Mouse (Mus musculus) central nervous system, embryonic 14 days (tissue): ENCODE data around the gene Ccdc38. TPM values are rescaled to one million over a fixed set of nuclear protein-coding genes. Genes with fewer than 3 reads are reported as not detected.

Source experiments
- polyA plus RNA-seq: library from polyadenylated mRNA; depleted of rRNA; stranded (reverse); fragments of >200 nt; gene quantifications from 2 replicates; pipeline ENCODE4 v1.2.3, GENCODE M21; 2012; rRNA removed

Gene Ccdc38
- 0.32 and 0.64 TPM in 2 replicates for polyA plus RNA-seq

GRCm38 (mm10) chr10:93540431-93541210 lies at the start of gene Ccdc38:
Gene Ccdc38, plus strand, starts transcription at chr10:93540632.

GRCm38 (mm10) chr10:93539775-93540430 lies 529 bp upstream of the Ccdc38 start, which contains the start of gene Amdhd1:
Gene Amdhd1, minus strand, starts transcription at chr10:93540033.

GRCm38 (mm10) chr10:93589281-93589848 lies 48.9 kb downstream of the Ccdc38 start, which contains the start of gene Snrpf:
Gene Snrpf, minus strand, starts transcription at chr10:93589706.

Other genes starting within 250 kb of the Ccdc38 start
- 11.8 and 19.7 TPM in 2 replicates for gene Elk3, start 229.5 kb upstream of the Ccdc38 start, polyA plus RNA-seq
- gene Lta4h, start 87.2 kb upstream of the Ccdc38 start, polyA plus RNA-seq = 77.2 and 86.6 TPM in 2 replicates
- gene Hal, start 51.9 kb upstream of the Ccdc38 start, polyA plus RNA-seq = 0.10 and 0.20 TPM in 2 replicates
- gene Amdhd1, start 599 bp upstream of the Ccdc38 start, polyA plus RNA-seq = 0.10 and 0.13 TPM in 2 replicates
- 139 and 148 TPM in 2 replicates for gene Snrpf, start 49.1 kb downstream of the Ccdc38 start, polyA plus RNA-seq
- gene Ntn4, start 100.0 kb downstream of the Ccdc38 start, polyA plus RNA-seq = 5.6 and 7.6 TPM in 2 replicates